Mouse (Mus musculus) liver, postnatal 0 days (tissue): ENCODE measurements around the gene Thnsl1. TPM values are rescaled to one million over a fixed set of nuclear protein-coding genes. Genes with fewer than 3 reads are reported as not detected.
A peak's percentile ranks its signal among the peaks of the same experiment; 100 is the strongest.

Experiments used
- ATAC-seq: fragments of 200-750 bp; cut with Nextera tagmentation; 2 replicates; pipeline ENCODE4 v1.8.0; 2017; ENCODE audit warnings: mild to moderate bottlenecking, moderate library complexity
- DNase-seq: peaks from one replicate; pipeline ENCODE4 v3.0.0-alpha.2; 2016
- H3K27ac ChIP-seq: fragments of 300-500 bp; sonication (generic); 2 replicates; pipeline ENCODE4 v1.5.1; 2014; ENCODE audit warnings: antibody characterized with exemption, moderate library complexity, mild to moderate bottlenecking, low read depth
- H3K27me3 ChIP-seq: fragments of 300-500 bp; sonication (generic); 2 replicates; pipeline ENCODE4 v1.6.1; 2014; ENCODE audit warnings: low read length, control low read depth, mixed read lengths; ENCODE audit not compliant: insufficient read depth
- H3K36me3 ChIP-seq: fragments of 300-500 bp; sonication (generic); replicated peaks from 2 replicates; pipeline ENCODE4 v1.6.1; 2014; ENCODE audit warnings: mild to moderate bottlenecking, control low read depth, low read length, moderate library complexity, mixed read lengths; ENCODE audit not compliant: insufficient read depth
- H3K4me1 ChIP-seq: fragments of 300-500 bp; sonication (generic); 2 replicates; pipeline ENCODE4 v1.6.1; 2014; ENCODE audit warnings: antibody characterized with exemption, mild to moderate bottlenecking, control low read depth; ENCODE audit not compliant: insufficient read depth
- H3K4me2 ChIP-seq: fragments of 300-500 bp; sonication (generic); 2 replicates; pipeline ENCODE4 v1.6.1; 2014; ENCODE audit warnings: low read depth, mild to moderate bottlenecking, low read length, moderate library complexity, mixed read lengths
- H3K4me3 ChIP-seq: fragments of 300-500 bp; sonication (generic); 2 replicates; pipeline ENCODE4 v1.5.1; 2014; ENCODE audit warnings: low read depth, low read length
- H3K9ac ChIP-seq: fragments of 300-500 bp; sonication (generic); replicated peaks from 2 replicates; pipeline ENCODE4 v1.6.1; 2014; ENCODE audit warnings: mild to moderate bottlenecking, moderate library complexity
- H3K9me3 ChIP-seq: fragments of 300-500 bp; sonication (generic); 2 replicates; pipeline ENCODE4 v1.6.1; 2016; ENCODE audit warnings: mild to moderate bottlenecking, control low read depth, low read length, mixed read lengths
- CTCF ChIP-seq: sonication (generic); IDR thresholded peaks from 2 replicates; pipeline ENCODE4 v1.5.1; 2016; ENCODE audit warnings: antibody characterized with exemption, low read depth
- EP300 ChIP-seq: IDR thresholded peaks from 2 replicates; pipeline ENCODE4 v1.6.1; 2016; ENCODE audit warnings: antibody characterized with exemption, low read depth, mild to moderate bottlenecking
- WGBS: fragments of 180-500 bp; shearing (Covaris S2); extraction: QIAGEN DNeasy Blood & Tissue Kit; methylation state at CpG from one replicate; pipeline ENCODE4 v1.1.7; 2014; ENCODE audit not compliant: insufficient replicate concordance; 5-methylcytosine and 5-hydroxymethylcytosine counted together
- polyA plus RNA-seq: library from polyadenylated mRNA; unstranded; fragments of >200 nt; fragmentation: Nextera tagmentation; extraction: Ambion mirVana; gene quantifications from 2 replicates; pipeline ENCODE4 v1.2.1, GENCODE M21; 2015

Gene Thnsl1
- polyA plus RNA-seq, 1 experiment from 2014 or later = 2.1 TPM

GRCm38 (mm10) chr2:21245477-21246102 is 40.1 kb downstream of the Thnsl1 start:
- TF ChIP-seq CTCF (peak; percentile 52), EP300 (no peak)
- DNase-seq (peak; percentile 32), ATAC-seq (peak; percentile 100)
- 48% methylated on average over 2 of the region's 2 CpGs for WGBS
- Histone ChIP-seq H3K36me3 (no peaks in the 10 kb centered on the region), H3K4me1 (peaks cover 5% of the 10 kb centered on the region; the same call in 1 of the 2 replicates), H3K4me3 (no peak overlapping the region), H3K27ac (peak overlapping the region; percentile 45), H3K9ac (no peak overlapping the region), H3K9me3 (no peaks in the 10 kb centered on the region), H3K27me3 (no peaks in the 10 kb centered on the region), H3K4me2 (no peak overlapping the region)

- no peak overlapping the region for H3K4me3 ChIP-seq
- no peak overlapping the region for H3K4me2 ChIP-seq
- no peaks in the 10 kb centered on the region for H3K27me3 ChIP-seq
- no peaks in the 10 kb centered on the region for H3K36me3 ChIP-seq
- DNase-seq = no peak
- H3K27ac ChIP-seq = no peak overlapping the region
- ATAC-seq = no peak
- no peaks in the 10 kb centered on the region for H3K4me1 ChIP-seq
- TF ChIP-seq EP300 (no peak), CTCF (no peak)
- no peaks in the 10 kb centered on the region for H3K9me3 ChIP-seq
- 75% methylated on average over 3 of the region's 3 CpGs for WGBS
- H3K9ac ChIP-seq = no peak overlapping the region
Observed at GRCm38 (mm10) chr2:21253644-21254043, 48.1 kb downstream of the Thnsl1 start.

- Histone ChIP-seq H3K27me3 (no peaks in the 10 kb centered on the region), H3K4me1 (0 out of 2 replicates have a peak, but pooled peaks cover 4% of the 10 kb centered on the region), H3K4me2 (no peak overlapping the region), H3K36me3 (no peaks in the 10 kb centered on the region), H3K9me3 (no peaks in the 10 kb centered on the region), H3K4me3 (no peak overlapping the region), H3K27ac (no peak overlapping the region), H3K9ac (no peak overlapping the region)
- TF ChIP-seq CTCF (no peak), EP300 (no peak)
- ATAC-seq = no peak
- DNase-seq = no peak
Observed at GRCm38 (mm10) chr2:21254308-21254707, 48.8 kb downstream of the Thnsl1 start.

GRCm38 (mm10) chr2:21258281-21258680 is 52.8 kb downstream of the Thnsl1 start:
- ATAC-seq = no peak
- TF ChIP-seq CTCF (no peak), EP300 (no peak)
- WGBS = 60% methylated on average over 4 of the region's 4 CpGs

GRCm38 (mm10) chr2:21259081-21259480 is 53.6 kb downstream of the Thnsl1 start:
- TF ChIP-seq EP300 = no peak
- no peak for TF ChIP-seq CTCF
- Histone ChIP-seq H3K9me3 (no peaks in the 10 kb centered on the region), H3K27me3 (no peaks in the 10 kb centered on the region), H3K9ac (no peak overlapping the region), H3K36me3 (no peaks in the 10 kb centered on the region), H3K4me1 (0 out of 2 replicates have a peak, but pooled peaks cover 5% of the 10 kb centered on the region), H3K4me3 (no peak overlapping the region), H3K4me2 (peak overlapping the region; percentile 54), H3K27ac (no peak overlapping the region)
- DNase-seq = peak; percentile 44
- WGBS = 49% methylated on average over 5 of the region's 5 CpGs
- peak; percentile 88 for ATAC-seq

More at GRCm38 (mm10) chr2:21258281-21258680, 52.8 kb downstream of the Thnsl1 start:
- Histone ChIP-seq H3K36me3 (no peaks in the 10 kb centered on the region), H3K9me3 (no peaks in the 10 kb centered on the region), H3K4me1 (0 out of 2 replicates have a peak, but pooled peaks cover 5% of the 10 kb centered on the region), H3K9ac (no peak overlapping the region), H3K27ac (no peak overlapping the region), H3K4me2 (no peak overlapping the region), H3K27me3 (no peaks in the 10 kb centered on the region), H3K4me3 (no peak overlapping the region)
- no peak for DNase-seq

GRCm38 (mm10) chr2:21260060-21260459 is 54.5 kb downstream of the Thnsl1 start:
- Histone ChIP-seq H3K36me3 (no peaks in the 10 kb centered on the region), H3K27ac (no peak overlapping the region), H3K4me1 (0 out of 2 replicates have a peak, but pooled peaks cover 5% of the 10 kb centered on the region), H3K9ac (no peak overlapping the region), H3K27me3 (no peaks in the 10 kb centered on the region), H3K4me3 (no peak overlapping the region), H3K4me2 (no peak overlapping the region), H3K9me3 (no peaks in the 10 kb centered on the region)
- DNase-seq (no peak), ATAC-seq (no peak)
- 70% methylated on average over 4 of the region's 4 CpGs for WGBS
- TF ChIP-seq EP300 (no peak), CTCF (no peak)
